Mouse (Mus musculus): Measurements from ENCODE around the gene Zfp454. TPM values are rescaled to one million over a fixed set of nuclear protein-coding genes. Genes with fewer than 3 reads are reported as not detected.

The Zfp454 gene
- total and polyA plus RNA-seq, 2 experiments from 2014 or later: 1.7 TPM; not detected in 1

GRCm38 (mm10) chr11:50845951-50846350 is 41.5 kb downstream of the Zfp454 start:
- WGBS: 86% methylated on average over 3 of the region's 3 CpGs
- ATAC-seq (ENCODE audit: insufficient read depth, low read depth) (no peak), DNase-seq (ENCODE audit: low spot score) (no peak)
- Histone ChIP-seq H3K4me2 (ENCODE audit: low read depth, low read length) (no peak overlapping the region), H3K27me3 (ENCODE audit: control insufficient read depth, insufficient read depth, low read length) (peaks cover 31% of the 10 kb centered on the region), H3K9ac (replicated peaks; ENCODE audit: low read depth, low read length) (no peak overlapping the region), H3K9me3 (replicated peaks; ENCODE audit: control insufficient read depth, low read length) (0 out of 2 replicates have a peak, but pooled peaks cover 4% of the 10 kb centered on the region), H3K4me3 (ENCODE audit: low read depth, low read length) (no peak overlapping the region), H3K27ac (ENCODE audit: low read depth) (no peak overlapping the region), H3K4me1 (ENCODE audit: control insufficient read depth, insufficient read depth) (peaks cover 4% of the 10 kb centered on the region), H3K36me3 (replicated peaks; ENCODE audit: control insufficient read depth, insufficient read depth, low read length) (no peaks in the 10 kb centered on the region)
- TF ChIP-seq CTCF (IDR thresholded peaks at IDR 0.05; ENCODE audit: low read depth): no peak
- TF ChIP-seq EP300 (IDR thresholded peaks at IDR 0.05; ENCODE audit: low read depth): no peak

- peak; percentile 94 for ATAC-seq (ENCODE audit: insufficient read depth, low read depth)
- 17% methylated on average over 22 of the region's 22 CpGs for WGBS
- H3K4me2 ChIP-seq (ENCODE audit: low read depth, low read length): peak within 1 kb of the TSS; percentile 63
- peak within 1 kb of the TSS; percentile 45 for H3K4me3 ChIP-seq (ENCODE audit: low read depth, low read length)
- peak within 1 kb of the TSS; percentile 51; the same call in 1 of the 2 replicates for H3K9ac ChIP-seq (replicated peaks; ENCODE audit: low read depth, low read length)
- DNase-seq (ENCODE audit: low spot score): peak; percentile 90
- peaks cover 4% of the 10 kb centered on the region; the same call in 1 of the 2 replicates for H3K4me1 ChIP-seq (ENCODE audit: control insufficient read depth, insufficient read depth)
- peak within 1 kb of the TSS; percentile 77 for H3K27ac ChIP-seq (ENCODE audit: low read depth)
- H3K27me3 ChIP-seq (ENCODE audit: control insufficient read depth, insufficient read depth, low read length): no peaks in the 10 kb centered on the region
- H3K9me3 ChIP-seq (replicated peaks; ENCODE audit: control insufficient read depth, low read length): no peaks in the 10 kb centered on the region
- TF ChIP-seq CTCF (IDR thresholded peaks at IDR 0.05; ENCODE audit: low read depth) (no peak), EP300 (IDR thresholded peaks at IDR 0.05; ENCODE audit: low read depth) (no peak)
- no peaks in the 10 kb centered on the region for H3K36me3 ChIP-seq (replicated peaks; ENCODE audit: control insufficient read depth, insufficient read depth, low read length)
These were observed 46.3 kb downstream of the Zfp454 start, which contains the start of gene Zfp879 for GRCm38 (mm10) chr11:50841023-50841735. TSS of gene Zfp879 (minus strand) at chr11:50841552.

- peaks cover 9% of the 10 kb centered on the region; the same call in 1 of the 2 replicates for H3K36me3 ChIP-seq (replicated peaks; ENCODE audit: control insufficient read depth, insufficient read depth, low read length)
- H3K9ac ChIP-seq (replicated peaks; ENCODE audit: low read depth, low read length): no peak overlapping the region
- H3K4me2 ChIP-seq (ENCODE audit: low read depth, low read length): no peak overlapping the region
- no peaks in the 10 kb centered on the region; the same call in 1 of the 2 replicates for H3K4me1 ChIP-seq (ENCODE audit: control insufficient read depth, insufficient read depth)
- H3K9me3 ChIP-seq (replicated peaks; ENCODE audit: control insufficient read depth, low read length): peaks cover 18% of the 10 kb centered on the region
- H3K27me3 ChIP-seq (ENCODE audit: control insufficient read depth, insufficient read depth, low read length): no peaks in the 10 kb centered on the region
- TF ChIP-seq CTCF (IDR thresholded peaks at IDR 0.05; ENCODE audit: low read depth): no peak
- TF ChIP-seq EP300 (IDR thresholded peaks at IDR 0.05; ENCODE audit: low read depth): no peak
- no peak for ATAC-seq (ENCODE audit: insufficient read depth, low read depth)
- WGBS: 75% methylated on average over 4 of the region's 4 CpGs
- no peak overlapping the region for H3K27ac ChIP-seq (ENCODE audit: low read depth)
- DNase-seq (ENCODE audit: low spot score): no peak
- H3K4me3 ChIP-seq (ENCODE audit: low read depth, low read length): no peak overlapping the region
These were observed 51.7 kb downstream of the Zfp454 start for GRCm38 (mm10) chr11:50835727-50836126.

GRCm38 (mm10) chr11:50827010-50827953 is 60.2 kb downstream of the Zfp454 start, which contains the start of gene Zfp354c:
TSS of gene Zfp354c (minus strand) at chr11:50827724.
- peak within 1 kb of the TSS; percentile 70 for H3K9ac ChIP-seq (replicated peaks; ENCODE audit: low read depth, low read length)
- peaks cover 4% of the 10 kb centered on the region for H3K9me3 ChIP-seq (replicated peaks; ENCODE audit: control insufficient read depth, low read length)
- TF ChIP-seq CTCF (IDR thresholded peaks at IDR 0.05; ENCODE audit: low read depth): no peak
- TF ChIP-seq EP300 (IDR thresholded peaks at IDR 0.05; ENCODE audit: low read depth): no peak
- 0 out of 2 replicates have a peak within 1 kb of the TSS, but pooled peaks have one; percentile 12 for H3K27ac ChIP-seq (ENCODE audit: low read depth)
- no peaks in the 10 kb centered on the region for H3K4me1 ChIP-seq (ENCODE audit: control insufficient read depth, insufficient read depth)
- WGBS: 1% methylated on average over 45 of the region's 45 CpGs
- peak; percentile 79 for DNase-seq (ENCODE audit: low spot score)
- H3K27me3 ChIP-seq (ENCODE audit: control insufficient read depth, insufficient read depth, low read length): no peaks in the 10 kb centered on the region
- peak within 1 kb of the TSS; percentile 81 for H3K4me3 ChIP-seq (ENCODE audit: low read depth, low read length)
- H3K4me2 ChIP-seq (ENCODE audit: low read depth, low read length): peak within 1 kb of the TSS; percentile 85
- H3K36me3 ChIP-seq (replicated peaks; ENCODE audit: control insufficient read depth, insufficient read depth, low read length): peaks cover 16% of the 10 kb centered on the region
- peak; percentile 92 for ATAC-seq (ENCODE audit: insufficient read depth, low read depth)

GRCm38 (mm10) chr11:50826214-50826613 is 61.2 kb downstream of the Zfp454 start:
- Histone ChIP-seq H3K27me3 (ENCODE audit: control insufficient read depth, insufficient read depth, low read length) (no peaks in the 10 kb centered on the region), H3K4me2 (ENCODE audit: low read depth, low read length) (peak overlapping the region; percentile 85; the same call in 1 of the 2 replicates), H3K9ac (replicated peaks; ENCODE audit: low read depth, low read length) (no peak overlapping the region), H3K9me3 (replicated peaks; ENCODE audit: control insufficient read depth, low read length) (no peaks in the 10 kb centered on the region), H3K4me1 (ENCODE audit: control insufficient read depth, insufficient read depth) (no peaks in the 10 kb centered on the region), H3K36me3 (replicated peaks; ENCODE audit: control insufficient read depth, insufficient read depth, low read length) (peaks cover 16% of the 10 kb centered on the region), H3K27ac (ENCODE audit: low read depth) (no peak overlapping the region), H3K4me3 (ENCODE audit: low read depth, low read length) (no peak overlapping the region)
- DNase-seq (ENCODE audit: low spot score): no peak
- 65% methylated on average over 2 of the region's 2 CpGs for WGBS
- ATAC-seq (ENCODE audit: insufficient read depth, low read depth): no peak
- no peak for TF ChIP-seq CTCF (IDR thresholded peaks at IDR 0.05; ENCODE audit: low read depth)
- TF ChIP-seq EP300 (IDR thresholded peaks at IDR 0.05; ENCODE audit: low read depth): no peak

Other genes with a start within 250 kb of the Zfp454 start
- gene Zfp354c, start 59.9 kb downstream of the Zfp454 start, total RNA-seq (2014; rRNA removed; ENCODE audit: low replicate concordance): 4.4 and 6.0 TPM in 2 replicates
- 3.6 TPM in 2 replicates for gene Zfp354c, start 59.9 kb downstream of the Zfp454 start, polyA plus RNA-seq (2015; fragmentation: Nextera tagmentation; extraction: Ambion mirVana)
- 0.38 TPM in 1 of 2 replicates, not detected in the other for gene Zfp879, start 46.1 kb downstream of the Zfp454 start, total RNA-seq (2014; rRNA removed; ENCODE audit: low replicate concordance)
- 0.66 and 0.72 TPM in 2 replicates for gene Zfp879, start 46.1 kb downstream of the Zfp454 start, polyA plus RNA-seq (2015; fragmentation: Nextera tagmentation; extraction: Ambion mirVana)
- not detected in 2 replicates for gene Grm6, start 37.0 kb downstream of the Zfp454 start, total RNA-seq (2014; rRNA removed; ENCODE audit: low replicate concordance)
- not detected in 2 replicates for gene Grm6, start 37.0 kb downstream of the Zfp454 start, polyA plus RNA-seq (2015; fragmentation: Nextera tagmentation; extraction: Ambion mirVana)
- 2.4 and 19.3 TPM in 2 replicates for gene Zfp2, start 28.5 kb upstream of the Zfp454 start, total RNA-seq (2014; rRNA removed; ENCODE audit: low replicate concordance)
- 5.3 and 5.5 TPM in 2 replicates for gene Zfp2, start 28.5 kb upstream of the Zfp454 start, polyA plus RNA-seq (2015; fragmentation: Nextera tagmentation; extraction: Ambion mirVana)
- gene Zfp354b, start 44.0 kb upstream of the Zfp454 start, total RNA-seq (2014; rRNA removed; ENCODE audit: low replicate concordance): 0.73 TPM in 1 of 2 replicates, not detected in the other
- 0.85 TPM in 2 replicates for gene Zfp354b, start 44.0 kb upstream of the Zfp454 start, polyA plus RNA-seq (2015; fragmentation: Nextera tagmentation; extraction: Ambion mirVana)
- gene 4933414I15Rik, start 56.1 kb upstream of the Zfp454 start, total RNA-seq (2014; rRNA removed; ENCODE audit: low replicate concordance): not detected in 2 replicates
- gene 4933414I15Rik, start 56.1 kb upstream of the Zfp454 start, polyA plus RNA-seq (2015; fragmentation: Nextera tagmentation; extraction: Ambion mirVana): not detected in 2 replicates
- not detected in 2 replicates for gene Prop1, start 66.1 kb upstream of the Zfp454 start, total RNA-seq (2014; rRNA removed; ENCODE audit: low replicate concordance)
- gene Prop1, start 66.1 kb upstream of the Zfp454 start, polyA plus RNA-seq (2015; fragmentation: Nextera tagmentation; extraction: Ambion mirVana): not detected in 2 replicates
- not detected in 2 replicates for gene Olfr1378, start 78.9 kb upstream of the Zfp454 start, total RNA-seq (2014; rRNA removed; ENCODE audit: low replicate concordance)
- not detected in 2 replicates for gene Olfr1378, start 78.9 kb upstream of the Zfp454 start, polyA plus RNA-seq (2015; fragmentation: Nextera tagmentation; extraction: Ambion mirVana)
- gene Olfr1377, start 94.3 kb upstream of the Zfp454 start, total RNA-seq (2014; rRNA removed; ENCODE audit: low replicate concordance): not detected in 2 replicates
- gene Olfr1377, start 94.3 kb upstream of the Zfp454 start, polyA plus RNA-seq (2015; fragmentation: Nextera tagmentation; extraction: Ambion mirVana): not detected in 2 replicates
- not detected in 2 replicates for gene Olfr51, start 115.9 kb upstream of the Zfp454 start, total RNA-seq (2014; rRNA removed; ENCODE audit: low replicate concordance)
- not detected in 2 replicates for gene Olfr51, start 115.9 kb upstream of the Zfp454 start, polyA plus RNA-seq (2015; fragmentation: Nextera tagmentation; extraction: Ambion mirVana)
- gene Olfr54, start 126.6 kb upstream of the Zfp454 start, total RNA-seq (2014; rRNA removed; ENCODE audit: low replicate concordance): not detected in 2 replicates
- gene Olfr54, start 126.6 kb upstream of the Zfp454 start, polyA plus RNA-seq (2015; fragmentation: Nextera tagmentation; extraction: Ambion mirVana): not detected in 2 replicates
- not detected in 2 replicates for gene Olfr1375, start 160.5 kb upstream of the Zfp454 start, total RNA-seq (2014; rRNA removed; ENCODE audit: low replicate concordance)
- not detected in 2 replicates for gene Olfr1375, start 160.5 kb upstream of the Zfp454 start, polyA plus RNA-seq (2015; fragmentation: Nextera tagmentation; extraction: Ambion mirVana)
- 0.62 and 4.6 TPM in 2 replicates for gene Zfp354a, start 171.6 kb upstream of the Zfp454 start, total RNA-seq (2014; rRNA removed; ENCODE audit: low replicate concordance)
- 3.4 and 4.2 TPM in 2 replicates for gene Zfp354a, start 171.6 kb upstream of the Zfp454 start, polyA plus RNA-seq (2015; fragmentation: Nextera tagmentation; extraction: Ambion mirVana)

Data from heart, postnatal 0 days (tissue).